Mouse (Mus musculus) gastrocnemius, adult 8-10 months (tissue): ENCODE measurements around the gene Ciita. TPM values are rescaled to one million over a fixed set of nuclear protein-coding genes. Genes with fewer than 3 reads are reported as not detected.

Experiments used
- DNase-seq, 2 experiments: peaks; one replicate each; pipeline ENCODE4 v3.0.0; 2022; ENCODE audit warnings: low spot score in 2 of 2
- total RNA-seq, 4 experiments: library from RNA; stranded (reverse); gene quantifications; 2 replicates each; pipeline ENCODE4 v1.2.4; 2022

Ciita gene
- total RNA-seq, 4 experiments from 2014 or later = 0.05 to 0.17 (median 0.16) TPM; not detected in 1

DNA sequence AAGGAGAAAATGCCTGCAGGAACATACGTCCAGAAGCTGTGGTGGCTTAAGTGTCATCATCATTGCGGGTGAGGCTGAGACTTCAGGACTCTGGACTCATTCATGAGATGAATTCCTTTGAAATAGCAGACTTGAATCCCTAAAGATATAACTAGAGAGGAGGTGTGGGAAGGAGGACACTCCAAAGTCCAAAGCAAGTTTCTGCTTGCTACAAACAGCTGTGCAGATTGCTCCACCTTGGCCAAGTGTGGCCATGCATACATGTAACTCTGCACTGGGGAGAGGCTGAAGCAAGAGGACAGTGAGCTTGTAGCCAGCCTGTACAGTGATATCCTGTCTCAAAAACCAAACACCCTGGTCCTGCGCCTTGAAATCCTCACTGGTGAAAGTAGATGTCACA, 7.9 kb upstream of the Ciita start:
- DNase-seq = no peak

DNA sequence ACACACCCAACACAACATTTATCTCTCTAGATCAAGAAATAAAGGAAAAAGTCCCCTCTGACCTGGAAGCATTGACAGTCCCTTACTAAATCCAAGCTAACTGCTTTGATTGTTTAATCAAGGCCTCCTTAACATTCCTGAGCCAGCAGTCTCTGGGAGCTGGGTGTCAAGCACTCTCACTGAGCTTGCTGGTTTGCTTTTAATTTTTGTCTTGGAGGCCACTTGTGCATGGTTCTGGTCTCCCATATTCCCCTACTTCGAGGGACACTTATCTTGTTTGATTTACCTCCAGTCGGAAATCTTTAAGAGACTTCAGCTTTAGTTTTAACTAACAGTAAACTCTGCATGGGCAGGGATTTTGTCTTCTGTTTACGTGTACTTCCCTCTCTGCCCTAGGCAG, 4.9 kb upstream of the Ciita start:
- DNase-seq = no peak

DNA sequence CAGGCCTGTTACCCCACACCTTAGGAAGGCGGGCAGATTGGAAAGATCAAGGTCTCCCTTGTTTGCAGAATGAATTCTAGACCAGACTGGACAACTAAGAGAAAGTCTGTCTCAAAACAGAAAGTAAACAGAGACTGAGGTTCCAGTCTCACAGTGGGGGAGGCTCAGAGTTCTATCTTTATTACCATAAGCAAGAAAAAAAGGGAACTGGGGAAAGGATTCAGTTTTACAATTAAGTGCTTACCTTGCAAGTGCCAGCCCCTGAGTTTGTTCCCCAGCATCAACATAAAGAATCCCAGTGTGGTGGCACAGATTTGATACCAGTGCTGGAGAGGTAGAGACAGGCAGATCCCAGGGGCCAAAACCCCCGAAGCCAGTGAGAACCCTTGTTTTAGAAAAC, 3.9 kb upstream of the Ciita start:
- no peak for DNase-seq

DNA sequence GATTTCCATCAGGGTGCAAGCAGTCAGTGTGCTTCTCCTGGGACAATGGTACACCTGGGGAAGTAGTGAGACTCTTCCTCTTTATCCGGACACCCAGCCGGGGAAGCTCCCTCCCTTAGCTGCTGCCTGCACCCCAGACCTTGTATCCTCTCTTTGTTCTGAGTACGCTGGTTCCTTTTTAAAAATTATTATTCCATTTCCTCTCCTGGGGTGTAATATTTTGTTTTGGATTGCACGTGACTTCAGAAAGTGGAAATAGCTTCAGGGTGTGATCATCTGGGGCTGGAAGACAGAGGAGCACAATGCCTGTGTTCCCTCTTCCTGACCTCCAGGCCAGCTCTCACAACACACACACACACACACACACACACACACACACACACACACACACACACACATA, 2.5 kb downstream of the Ciita start:
- no peak for DNase-seq

DNA sequence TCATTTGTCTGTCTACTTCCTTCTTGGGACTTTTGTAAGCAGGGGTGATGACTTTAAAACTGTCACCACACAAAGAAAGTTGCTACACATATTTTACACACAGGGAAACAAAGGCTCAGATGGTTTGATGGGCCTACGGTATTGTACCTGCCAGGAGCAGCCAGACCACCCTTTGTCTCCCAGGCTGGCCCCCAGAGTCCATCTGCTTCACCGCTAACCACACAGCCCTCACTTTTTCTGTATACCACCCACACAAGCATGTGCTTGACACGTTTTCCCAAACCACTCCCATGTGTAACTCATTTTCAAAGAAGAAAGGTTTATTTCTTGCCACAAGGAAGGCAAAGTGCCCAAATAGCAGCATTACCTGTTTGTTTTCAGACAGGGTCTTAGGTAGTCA, 7.1 kb downstream of the Ciita start:
- no peak for DNase-seq

DNA sequence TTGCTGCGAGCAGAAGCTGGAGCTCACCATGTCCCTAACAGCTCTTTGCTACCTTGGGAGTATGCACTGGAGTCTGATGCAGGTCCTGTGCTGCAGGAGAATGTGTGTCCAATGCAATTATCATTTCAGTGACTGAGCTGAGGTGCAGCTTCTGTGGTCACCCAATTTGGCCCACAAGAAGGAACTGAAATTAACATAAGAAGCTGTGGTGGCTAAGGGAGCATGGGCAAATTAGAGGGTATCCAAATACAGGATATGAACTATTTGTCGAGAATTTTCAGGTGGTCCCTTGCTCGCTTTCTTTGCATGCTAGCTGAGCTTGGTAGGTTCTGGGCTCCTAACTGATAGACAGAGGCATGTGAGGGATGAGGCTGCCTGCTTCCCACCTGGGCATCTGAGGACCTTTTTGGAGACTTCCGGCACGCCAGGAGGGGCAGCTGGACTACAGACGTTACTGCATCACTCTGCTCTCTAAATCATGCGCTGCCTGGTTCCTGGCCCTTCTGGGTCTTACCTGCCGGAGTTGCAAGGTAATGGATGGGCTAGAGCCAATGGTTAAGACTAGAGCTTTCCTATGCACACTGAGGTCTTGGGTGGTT, 8.1 kb downstream of the Ciita start:
- DNase-seq = no peak

DNA sequence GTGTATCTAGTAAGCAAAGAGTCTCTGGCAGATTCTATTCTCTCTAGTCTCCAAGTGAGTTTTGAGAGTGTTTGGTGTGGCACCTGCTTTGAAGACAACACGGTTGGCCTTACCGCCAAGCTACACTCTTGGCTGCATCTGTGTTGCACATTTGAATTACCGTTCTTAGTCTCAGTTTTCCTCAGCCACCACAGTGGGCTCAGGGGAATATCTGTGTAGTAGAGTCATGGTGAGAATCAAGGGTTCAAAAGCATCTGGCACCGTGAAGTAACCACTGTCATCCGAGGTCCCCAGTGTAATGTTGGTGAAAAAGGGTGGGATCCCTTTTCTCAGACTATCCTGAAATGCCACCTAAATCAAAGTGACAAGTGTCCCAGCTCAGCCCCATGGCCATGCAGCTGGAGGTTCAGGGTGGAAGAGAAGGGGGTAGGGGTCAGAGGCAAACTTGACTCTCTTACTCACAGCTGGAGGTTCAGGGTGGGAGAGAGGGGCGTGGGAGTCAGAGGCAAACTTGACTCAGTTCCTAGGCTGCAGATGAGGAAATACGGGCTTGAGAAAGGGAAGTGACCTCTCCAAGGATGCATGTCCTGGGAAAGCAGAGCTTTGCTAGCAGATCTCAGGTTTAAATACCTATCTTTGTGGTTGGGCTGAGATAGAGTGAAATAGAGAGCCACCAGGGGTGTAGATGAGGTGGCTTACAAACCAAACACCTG, 9.1 kb downstream of the Ciita start:
- no peak for DNase-seq

DNA sequence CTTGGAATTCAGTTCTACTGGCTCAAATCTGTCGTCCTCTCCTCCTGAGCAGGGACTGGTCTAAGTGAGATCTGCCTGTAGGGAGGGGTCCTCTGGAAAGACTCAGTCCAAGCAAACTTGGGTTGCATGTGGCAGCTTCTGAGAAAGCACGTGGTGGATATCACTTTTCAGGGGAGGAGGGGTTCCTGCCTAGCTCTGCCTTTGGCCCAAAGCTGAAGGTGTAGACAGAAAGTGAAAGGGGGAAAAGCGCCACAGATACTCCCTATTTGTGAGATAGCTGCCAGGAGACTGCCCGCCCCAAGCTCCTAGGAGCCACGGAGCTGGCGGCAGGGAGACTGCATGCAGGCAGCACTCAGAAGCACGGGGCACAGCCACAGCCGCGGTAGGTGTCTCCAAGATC, 9.6 kb downstream of the Ciita start:
- DNase-seq = no peak

DNA sequence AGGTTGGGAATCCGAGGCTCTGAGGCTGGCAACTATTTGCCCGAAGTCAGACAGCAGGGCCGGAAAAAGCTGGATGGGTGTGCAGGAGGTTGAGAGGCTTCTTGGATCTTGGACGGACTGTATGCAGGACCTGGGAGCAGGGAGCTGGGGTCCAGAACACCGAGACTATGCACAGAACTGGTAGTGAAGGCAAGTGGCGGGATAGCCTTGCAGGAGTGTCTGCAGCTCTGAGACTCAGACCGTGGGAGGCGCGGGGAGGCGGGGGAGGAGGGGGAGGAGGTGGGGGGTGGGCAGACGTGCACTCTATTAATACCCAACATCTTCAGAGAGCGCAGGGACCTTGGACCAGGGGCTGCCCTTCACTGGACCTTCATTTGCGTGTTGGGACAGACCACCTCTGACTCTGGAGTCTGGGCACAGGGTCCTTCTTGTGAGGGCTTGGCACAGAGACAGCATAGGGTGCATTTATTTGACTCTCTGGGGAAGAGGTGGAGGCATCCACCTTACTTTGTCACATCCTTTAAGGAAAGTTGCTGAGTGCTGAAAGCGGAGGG, 10.1 kb downstream of the Ciita start:
- no peak for DNase-seq

DNA sequence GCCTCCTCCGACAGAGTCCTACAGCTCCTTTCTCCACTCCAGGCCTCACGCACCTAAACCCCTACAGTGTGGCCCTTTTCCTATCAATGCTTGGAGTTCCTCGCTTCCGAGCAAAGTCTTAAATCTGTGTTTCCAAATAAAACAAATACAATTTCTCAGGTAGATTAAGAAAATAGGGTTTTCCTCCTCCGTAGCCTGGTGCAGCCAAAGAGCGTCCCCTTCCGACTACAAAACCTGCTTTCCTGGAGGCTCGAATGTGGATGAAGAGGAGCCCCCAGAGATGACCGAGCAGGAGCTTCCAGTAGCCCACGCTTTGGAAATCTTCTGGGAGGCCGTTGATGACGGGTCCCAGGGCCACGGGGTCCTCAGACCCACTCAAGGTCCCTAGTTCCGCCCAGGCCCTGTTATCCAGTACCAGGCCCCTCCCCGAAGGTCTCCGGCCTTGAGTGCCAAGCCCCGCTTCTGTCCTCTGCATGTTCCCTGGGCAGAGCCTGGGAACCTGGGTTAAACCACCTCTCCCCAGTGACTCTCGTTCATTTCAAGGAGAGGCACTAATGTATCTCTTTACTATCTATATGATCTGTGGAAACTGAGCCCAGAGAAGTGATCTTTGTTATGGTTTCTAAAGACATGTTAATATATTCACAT, 10.8 kb downstream of the Ciita start:
- DNase-seq = no peak

DNA sequence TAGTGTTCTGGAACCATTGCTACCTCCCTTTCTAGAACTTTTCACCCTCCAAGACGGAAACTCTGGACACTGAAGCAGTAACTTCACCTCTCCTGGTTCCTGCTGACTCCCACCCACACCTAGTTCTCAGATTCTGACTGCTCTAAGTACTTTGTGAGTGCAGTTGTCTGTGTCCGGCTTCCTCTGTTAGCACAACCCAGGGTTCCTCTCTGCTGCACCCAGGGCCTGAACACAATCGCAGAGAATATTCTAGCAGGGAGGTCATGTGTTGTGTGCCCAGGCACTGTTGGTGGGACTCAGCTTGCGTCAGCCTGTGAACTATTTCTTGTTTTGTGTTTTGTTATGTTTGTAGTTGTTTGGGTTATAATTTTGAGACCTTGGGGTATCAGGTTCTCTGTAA, 11.9 kb downstream of the Ciita start:
- DNase-seq = no peak

DNA sequence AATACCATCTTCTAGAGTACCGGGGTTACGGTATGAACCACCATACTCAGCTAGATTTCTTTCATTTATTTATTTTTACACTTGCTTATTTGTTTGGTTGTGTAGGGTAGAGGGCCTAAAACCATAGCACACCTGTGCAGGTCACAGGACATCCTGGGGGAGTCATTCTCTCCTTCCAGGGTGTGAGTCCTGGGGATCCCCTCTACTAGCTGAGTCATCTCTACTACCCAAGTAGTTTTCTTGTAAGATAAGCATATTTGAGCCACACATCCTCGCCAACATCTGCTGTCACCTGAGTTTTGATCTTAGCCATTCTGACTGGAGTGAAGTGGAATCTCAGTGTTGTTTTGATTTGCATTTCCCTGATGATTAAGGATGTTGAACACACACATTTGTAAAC, 12.7 kb downstream of the Ciita start:
- DNase-seq = no peak

DNA sequence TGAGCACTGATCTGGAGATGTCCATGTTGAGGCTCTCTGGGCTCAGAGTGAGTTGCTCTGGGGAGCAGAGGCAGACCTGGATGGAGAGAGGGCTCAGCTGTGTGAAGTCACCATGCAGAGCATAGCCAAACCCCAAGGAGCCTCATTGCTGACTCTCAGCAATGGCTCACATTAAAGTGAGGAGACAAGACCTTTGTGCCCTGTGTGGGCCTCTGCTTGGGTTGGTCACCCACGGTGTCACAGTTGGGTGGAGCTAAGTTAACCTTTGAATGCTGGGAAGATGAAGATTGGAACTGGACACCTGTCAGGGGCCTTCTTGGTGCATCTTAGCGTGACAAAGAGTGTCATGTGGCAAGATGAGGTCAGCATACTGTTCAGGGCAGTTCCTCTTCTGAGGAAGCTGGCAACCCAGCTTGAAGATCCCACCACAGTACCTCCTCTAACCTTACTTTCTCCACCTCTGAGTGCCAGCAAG, 16.0 kb downstream of the Ciita start:
- no peak for DNase-seq

DNA sequence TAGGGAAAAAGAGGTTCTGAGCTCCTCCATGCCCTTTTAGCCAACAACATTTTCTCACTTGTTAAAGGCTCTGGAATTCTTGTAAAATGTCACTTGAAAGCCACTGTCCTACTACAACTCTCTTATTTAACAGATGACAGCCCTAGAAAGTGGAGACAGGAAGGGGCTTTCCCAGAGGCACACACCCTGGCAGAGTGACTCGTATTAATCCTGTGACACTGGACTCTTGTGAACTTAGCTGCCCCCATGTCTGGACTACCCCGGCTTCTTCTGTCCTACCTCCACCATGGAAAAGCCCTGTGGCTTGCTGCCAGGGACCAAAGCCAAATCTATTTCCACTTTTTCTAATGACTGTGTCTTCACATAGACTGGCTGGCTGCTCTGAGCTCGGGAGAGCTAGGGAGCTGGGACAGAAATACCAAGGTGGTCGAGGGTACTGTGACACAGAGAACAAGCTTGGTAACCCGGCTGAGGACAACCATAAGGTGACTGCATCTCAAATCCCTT, 18.3 kb downstream of the Ciita start:
- DNase-seq = no peak

DNA sequence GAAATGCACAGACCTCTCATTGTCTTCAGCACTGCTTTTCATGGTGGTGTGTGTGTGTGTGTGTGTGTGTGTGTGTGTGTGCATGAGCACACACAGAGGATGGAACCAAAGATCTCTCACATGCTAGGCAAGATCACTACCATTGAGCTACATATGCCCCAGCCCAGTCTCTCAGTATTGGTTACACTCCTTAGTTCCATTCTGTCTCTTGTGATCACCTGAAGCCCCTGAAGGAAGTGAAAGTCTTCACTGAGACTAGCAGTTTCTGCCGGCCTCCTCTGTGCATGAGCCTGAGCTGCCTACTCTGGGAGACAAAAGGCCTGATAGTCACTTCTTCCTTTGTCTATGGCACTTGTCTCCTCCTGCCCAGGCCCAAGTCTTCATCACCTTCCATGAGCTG, 19.3 kb downstream of the Ciita start:
- DNase-seq = no peak

DNA sequence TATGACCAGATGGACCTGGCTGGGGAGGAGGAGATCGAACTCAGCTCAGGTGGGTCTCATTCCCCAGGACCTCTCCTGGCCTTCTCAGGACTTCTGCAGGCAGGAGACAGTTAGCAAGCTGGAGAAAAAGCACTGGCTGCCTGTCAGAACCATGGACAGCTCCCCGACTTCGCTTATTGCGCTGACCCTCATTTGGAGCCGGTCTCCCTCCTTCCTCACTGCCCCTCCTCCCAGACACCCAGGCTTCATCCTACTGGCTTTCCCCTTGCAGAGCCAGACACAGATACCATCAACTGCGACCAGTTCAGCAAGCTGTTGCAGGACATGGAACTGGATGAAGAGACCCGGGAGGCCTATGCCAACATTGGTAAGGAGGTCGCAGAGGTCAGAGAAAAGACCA, 22.0 kb downstream of the Ciita start:
- DNase-seq = no peak

DNA sequence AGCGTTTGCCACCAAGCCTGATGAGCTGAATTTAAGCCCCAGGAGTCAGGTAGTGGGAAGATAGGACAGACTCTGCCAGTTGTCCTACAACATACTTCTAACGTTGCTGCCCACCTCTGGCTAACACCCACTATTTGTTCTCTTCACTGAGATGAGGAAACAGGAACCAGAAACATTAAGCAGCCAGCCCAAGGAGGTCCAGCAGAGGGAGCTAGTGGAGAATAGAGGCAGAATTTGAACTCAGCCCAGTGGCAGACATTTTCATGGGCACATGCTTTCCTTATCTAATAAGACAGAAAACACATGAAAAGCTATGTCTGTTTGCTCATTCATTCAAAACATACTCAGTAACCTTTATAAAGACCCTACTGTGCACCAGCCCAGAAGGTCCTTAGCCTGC, 23.2 kb downstream of the Ciita start:
- DNase-seq = no peak

DNA sequence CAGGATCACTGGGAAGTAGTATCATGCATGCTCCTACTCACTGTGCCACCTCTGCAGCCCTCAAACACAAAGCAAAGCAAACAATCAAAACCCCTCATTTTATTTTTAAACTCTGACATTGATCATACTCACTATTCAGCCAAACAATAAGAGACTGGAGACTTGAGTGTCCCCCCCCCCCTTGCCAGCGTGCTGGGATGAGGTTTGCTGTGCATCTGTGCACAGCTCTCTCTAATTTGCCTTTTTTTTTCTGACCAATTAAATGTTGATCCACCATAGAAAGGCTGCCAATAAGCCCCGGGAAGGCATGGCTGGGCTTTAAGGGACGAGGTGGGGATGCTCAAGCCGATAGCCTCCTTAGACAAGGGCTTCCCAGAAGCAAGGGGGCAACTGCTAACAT, 27.6 kb downstream of the Ciita start:
- DNase-seq = no peak

DNA sequence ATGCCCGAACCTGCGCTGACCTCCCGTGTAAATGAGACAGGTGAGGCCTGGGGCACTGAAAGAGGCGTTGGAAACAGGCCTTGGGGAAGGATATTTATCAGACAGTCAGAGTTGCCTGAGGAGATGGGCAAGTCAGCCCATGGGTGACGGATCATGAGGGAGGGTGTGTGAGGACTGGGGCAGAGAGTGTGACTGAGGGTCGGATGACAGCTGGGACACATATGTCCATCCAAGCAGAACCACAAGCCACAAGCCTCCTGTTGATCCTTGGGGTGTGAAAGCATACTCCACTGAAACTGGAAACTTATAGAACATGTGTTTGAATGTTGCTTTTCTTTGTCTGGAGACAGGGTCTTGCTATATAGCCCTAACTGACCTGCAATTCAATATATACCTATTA, 28.8 kb downstream of the Ciita start:
- no peak for DNase-seq

DNA sequence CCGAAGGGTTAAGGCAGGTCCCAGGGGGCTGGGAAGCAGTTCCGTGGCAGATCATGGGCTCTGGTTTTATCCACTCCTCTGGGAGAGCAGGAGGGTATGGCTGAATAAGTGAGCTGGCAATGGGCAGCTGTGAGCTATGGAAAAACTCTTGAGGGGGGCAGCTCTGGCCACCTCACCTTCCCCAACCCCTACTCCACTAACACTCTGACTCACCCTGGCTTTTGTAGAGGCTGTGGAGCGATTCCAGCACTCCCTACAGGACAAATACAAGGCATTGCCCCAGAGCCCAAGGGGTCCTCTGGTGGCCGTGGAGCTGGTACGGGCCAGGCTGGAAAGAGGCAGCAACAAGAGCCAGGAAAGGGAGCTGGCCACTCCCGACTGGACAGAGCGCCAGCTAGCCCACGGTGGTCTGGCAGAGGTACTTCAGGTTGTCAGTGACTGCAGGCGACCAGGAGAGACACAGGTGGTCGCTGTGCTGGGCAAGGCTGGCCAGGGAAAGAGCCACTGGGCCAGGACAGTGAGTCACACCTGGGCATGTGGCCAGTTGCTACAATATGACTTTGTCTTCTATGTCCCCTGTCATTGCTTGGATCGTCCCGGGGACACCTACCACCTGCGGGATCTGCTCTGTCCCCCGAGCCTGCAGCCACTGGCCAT, 30.7 kb downstream of the Ciita start:
- DNase-seq = no peak

DNA sequence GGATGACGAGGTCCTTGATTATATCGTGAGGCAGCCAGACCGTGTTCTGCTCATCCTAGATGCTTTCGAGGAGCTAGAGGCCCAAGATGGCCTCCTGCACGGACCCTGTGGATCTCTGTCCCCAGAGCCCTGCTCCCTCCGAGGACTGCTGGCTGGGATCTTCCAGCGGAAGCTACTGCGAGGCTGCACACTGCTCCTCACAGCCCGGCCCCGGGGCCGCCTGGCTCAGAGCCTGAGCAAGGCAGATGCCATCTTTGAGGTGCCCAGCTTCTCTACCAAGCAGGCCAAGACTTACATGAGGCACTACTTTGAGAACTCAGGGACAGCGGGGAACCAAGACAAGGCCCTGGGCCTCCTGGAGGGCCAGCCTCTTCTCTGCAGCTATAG, 31.3 kb downstream of the Ciita start:
- no peak for DNase-seq
